Mouse (Mus musculus) cerebellum, adult 2 months (tissue): ENCODE measurements around the gene Gm13304. TPM values are rescaled to one million over a fixed set of nuclear protein-coding genes. Genes with fewer than 3 reads are reported as not detected.
"Not testable (repeated sequence)": the region's sequence is repeated elsewhere in the genome, so short reads cannot be mapped to it uniquely, and the experiment has no call there.

Experiments
- DNase-seq, 2 experiments: peaks; one replicate each; pipeline ENCODE4 v3.0.0; 2021
- H3K27ac ChIP-seq: fragments of 200-500 bp; 2 replicates; pipeline ENCODE4 v1.5.1; 2012; ENCODE audit warnings: low read length, control low read depth, inconsistent platforms; ENCODE audit not compliant: insufficient read depth
- H3K27me3 ChIP-seq: fragments of 200-500 bp; 2 replicates; pipeline ENCODE4 v1.6.1; 2012; ENCODE audit warnings: inconsistent platforms, mild to moderate bottlenecking, low read length, moderate library complexity; ENCODE audit not compliant: control insufficient read depth, insufficient read depth
- H3K4me1 ChIP-seq: fragments of 200-500 bp; 2 replicates; pipeline ENCODE4 v1.6.1; 2011; ENCODE audit warnings: low read length; ENCODE audit not compliant: control insufficient read depth, insufficient read depth
- H3K4me3 ChIP-seq: fragments of 200-500 bp; replicated peaks from 2 replicates; pipeline ENCODE3; 2011; ENCODE audit warnings: mild to moderate bottlenecking, low read depth, low read length, control low read depth; ENCODE audit not compliant: insufficient read depth
- WGBS: fragments of 180-500 bp; shearing (Covaris S2); methylation state at CpG from one replicate; pipeline ENCODE4 v1.1.7; 2018; 5-methylcytosine and 5-hydroxymethylcytosine counted together
- polyA plus RNA-seq: library from polyadenylated mRNA; depleted of rRNA; stranded (reverse); fragments of >200 nt; gene quantifications from 2 replicates; pipeline ENCODE4 v1.2.3, GENCODE M21; 2012; rRNA removed

The Gm13304 gene
- polyA plus RNA-seq: 0.17 and 0.38 TPM in 2 replicates

DNA sequence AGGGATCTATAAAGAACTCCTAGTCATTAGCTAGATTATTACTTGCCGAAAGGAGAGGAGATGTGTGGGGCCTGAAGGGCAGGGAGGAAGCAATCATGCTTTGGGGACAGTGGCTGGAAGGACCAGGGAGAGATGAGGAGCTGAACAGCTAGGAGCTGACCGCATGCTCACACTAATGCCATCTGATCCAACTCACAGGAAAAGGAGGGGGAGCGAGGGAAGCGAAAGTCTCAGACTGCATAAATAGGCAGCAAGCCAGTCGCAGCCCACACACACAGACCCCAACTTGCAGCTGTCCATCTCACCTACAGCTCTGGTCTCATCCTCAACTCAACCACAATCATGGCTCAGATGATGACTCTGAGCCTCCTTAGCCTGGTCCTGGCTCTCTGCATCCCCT, at the start of gene Gm13304:
Gene Gm13304 (plus strand): TSS at position 301 of the 400 bp plus-strand sequence.
- not testable (repeated sequence) for H3K4me3 ChIP-seq, DNase-seq, H3K27ac ChIP-seq, H3K27me3 ChIP-seq, H3K4me1 ChIP-seq
- no CpG with 5 or more reads among the region's 5 CpGs for WGBS

DNA sequence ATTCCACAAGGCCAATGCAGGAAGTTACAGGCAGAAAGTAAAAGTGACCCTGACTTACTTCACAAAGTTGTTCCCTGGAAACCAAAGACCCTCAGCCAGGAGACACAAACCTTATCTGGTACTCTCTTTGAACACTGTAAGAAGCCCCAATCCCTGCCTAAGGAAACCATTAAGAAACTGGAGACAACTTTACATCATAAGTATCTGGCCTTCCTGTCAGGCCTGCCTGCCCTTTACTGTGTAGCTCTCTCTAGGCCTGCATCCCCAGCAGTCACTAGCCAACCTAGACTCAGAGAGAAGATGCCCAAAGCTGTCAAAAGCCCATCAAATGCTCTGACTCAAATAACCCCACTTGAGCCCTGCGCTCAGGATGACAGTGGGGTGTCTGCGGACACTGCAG, 23.7 kb upstream of the Gm13304 start, which contains the start of gene Gm3893:
Gene Gm3893 (plus strand): TSS at position 301 of the 400 bp plus-strand sequence.
- WGBS: no CpG with 5 or more reads among the region's 2 CpGs
- not testable (repeated sequence) for H3K4me3 ChIP-seq, H3K4me1 ChIP-seq, H3K27me3 ChIP-seq, DNase-seq, H3K27ac ChIP-seq

DNA sequence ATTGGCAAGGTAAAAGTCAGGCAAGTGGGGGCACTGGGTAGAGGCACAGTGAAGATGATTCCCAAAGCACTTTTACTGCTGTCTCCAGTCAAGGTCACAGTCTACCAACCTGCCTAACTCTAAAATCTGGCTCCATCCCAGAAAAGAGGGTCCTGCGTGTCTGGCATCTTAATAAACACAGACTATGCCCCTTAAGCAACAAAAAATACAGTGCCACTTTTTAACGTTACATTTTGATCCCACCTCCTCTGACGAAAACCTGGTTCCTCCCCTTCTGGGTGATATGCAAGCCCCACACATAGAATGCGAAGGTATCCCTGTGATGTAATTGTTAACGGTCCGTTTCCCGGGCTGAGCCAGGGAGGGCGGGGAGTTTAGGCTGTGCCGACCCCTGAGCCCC, 38.5 kb downstream of the Gm13304 start, which contains the start of gene Gm13306:
Gene Gm13306 (plus strand): TSS at position 301 of the 400 bp plus-strand sequence.
- WGBS: no CpG with 5 or more reads among the region's 9 CpGs
- H3K27me3 ChIP-seq, H3K27ac ChIP-seq, H3K4me3 ChIP-seq, DNase-seq, H3K4me1 ChIP-seq: not testable (repeated sequence)

Other genes starting within 250 kb of the Gm13304 start
- gene Gm21541, start 211.2 kb upstream of the Gm13304 start, polyA plus RNA-seq: not detected in 2 replicates
- 8.1 and 9.7 TPM in 2 replicates for gene Gm20878, start 173.2 kb upstream of the Gm13304 start, polyA plus RNA-seq
- gene Fam205a4, start 148.8 kb upstream of the Gm13304 start, polyA plus RNA-seq: 0.61 and 1.1 TPM in 2 replicates
- 0.87 and 1.0 TPM in 2 replicates for gene Gm21093, start 80.1 kb upstream of the Gm13304 start, polyA plus RNA-seq
- gene Gm3893, start 23.6 kb upstream of the Gm13304 start, polyA plus RNA-seq: not detected in 2 replicates
- 0.59 and 0.76 TPM in 2 replicates for gene Gm13306, start 38.6 kb downstream of the Gm13304 start, polyA plus RNA-seq
- gene Gm13305, start 53.8 kb downstream of the Gm13304 start, polyA plus RNA-seq: 0.36 and 0.44 TPM in 2 replicates
- gene Gm10600, start 125.8 kb downstream of the Gm13304 start, polyA plus RNA-seq: not detected in 2 replicates
- not detected in 2 replicates for gene Ccl21b, start 140.9 kb downstream of the Gm13304 start, polyA plus RNA-seq
- not detected in 2 replicates for gene Gm21953, start 179.4 kb downstream of the Gm13304 start, polyA plus RNA-seq
- gene Fam205a3, start 203.5 kb downstream of the Gm13304 start, polyA plus RNA-seq: 0.35 and 0.69 TPM in 2 replicates